Comparison of ENCODE assay signal across 8 mouse cellular contexts in the genomic region with DNA sequence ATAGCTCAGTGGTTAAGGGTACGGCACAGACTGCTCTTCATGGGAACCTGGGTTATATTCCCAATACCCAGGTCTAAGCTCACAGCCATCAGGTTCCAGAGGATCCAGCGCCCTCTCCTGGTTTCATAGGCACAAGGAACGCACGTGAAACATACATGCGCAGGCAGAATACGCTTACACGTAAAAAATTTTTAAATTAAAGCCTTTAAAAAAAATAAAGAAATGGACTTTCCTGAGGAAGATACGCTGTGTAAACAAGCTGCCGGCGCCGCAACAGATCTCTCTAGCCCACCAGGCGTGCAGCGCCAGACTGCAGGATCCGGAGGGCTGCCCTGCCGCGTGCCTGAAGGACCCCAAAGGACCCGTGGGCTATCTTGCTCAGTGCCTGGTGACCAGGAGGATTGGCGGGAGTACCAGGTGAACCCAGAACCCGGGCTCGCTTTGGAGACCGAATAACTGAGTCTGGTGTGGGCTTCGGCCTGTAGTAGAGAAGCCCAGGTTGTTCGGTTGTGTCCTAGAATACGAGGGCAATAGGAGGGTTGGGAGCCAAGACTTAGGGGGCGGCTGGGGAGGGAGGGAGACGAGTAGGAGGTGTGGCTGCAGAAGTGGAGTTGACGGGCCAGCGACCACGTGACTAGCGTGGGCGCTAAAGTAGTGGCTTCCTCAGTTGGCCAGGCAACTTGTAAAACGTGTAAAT. TPM values are rescaled to one million over a fixed set of nuclear protein-coding genes. Genes with fewer than 3 reads are reported as not detected.
DNase-seq lines count a peak whose midpoint lies in the region; ATAC-seq lines count a peak whose summit lies in the region.

A gene (plus strand): TSS at position 359 of the 697 bp plus-strand sequence.

- H3K9ac ChIP-seq in hindbrain, embryonic 12.5 days: peak within 1 kb of the TSS; percentile 60

- H3K4me3 ChIP-seq in hindbrain, embryonic 12.5 days: peak within 1 kb of the TSS; percentile 52

- H3K27me3 ChIP-seq in hindbrain, embryonic 12.5 days: no peaks in the 10 kb centered on the region

- no peaks in the 10 kb centered on the region for H3K9me3 ChIP-seq in hindbrain, embryonic 12.5 days (replicated peaks)

- peak within 1 kb of the TSS; percentile 63 for H3K27ac ChIP-seq in hindbrain, embryonic 12.5 days

- whole genome bisulfite sequencing in hindbrain, embryonic 12.5 days: under 1% methylated on average over 32 of the region's 32 CpGs

- H3K36me3 ChIP-seq in hindbrain, embryonic 12.5 days: peaks cover 24% of the 10 kb centered on the region

- DNase-seq in Muller cell, postnatal 12 days (ENCODE audit: inconsistent ontology term): peak; percentile 93
- DNase-seq in cerebellum, adult 9-11 months: peak; percentile 85
- peak; percentile 63 to 79 for DNase-seq in frontal cortex, postnatal 10 days (ENCODE audit: low spot score in 2 of 2)
- peak; percentile 83 to 84 for DNase-seq in layer of hippocampus, postnatal 14 days (ENCODE audit: low spot score in 2 of 2)
- DNase-seq in lung, postnatal 14 days: peak; percentile 84
- peak; percentile 77 for DNase-seq in retina, adult 2 months (ENCODE audit: low read depth, low spot score)
- DNase-seq in thymus, postnatal 36 days: peak; percentile 81 to 83

- peak; percentile 96 for ATAC-seq in hindbrain, embryonic 12.5 days (ENCODE audit: low FRiP score)

- peak within 1 kb of the TSS; percentile 61 for H3K4me2 ChIP-seq in hindbrain, embryonic 12.5 days (replicated peaks)

- H3K4me1 ChIP-seq in hindbrain, embryonic 12.5 days: peaks cover 8% of the 10 kb centered on the region

RNA-seq across cellular contexts. Expression of the gene that starts here (rescaled TPM):
- 60.4 and 68.7 TPM in 2 replicates for polyA plus RNA-seq in hindbrain, embryonic 12.5 days (2016; fragmentation: Nextera tagmentation; extraction: Ambion mirVana)
- 10 to 100 TPM in 1 of 2 experiments, 1 to 10 TPM in 1; 9.1 to 10.6 TPM for total RNA-seq in layer of hippocampus, postnatal 14 days (2021)

Comparison
In these comparisons a context has a peak if more than half of its experiments do, and no peak if none do; other contexts are left out.
1. Peak in every context shown above with its lines: DNase-seq, ATAC-seq, H3K4me3 ChIP-seq and H3K27ac ChIP-seq.